Mouse (Mus musculus) hindbrain, postnatal 0 days (tissue): ENCODE results near the gene Cntnap1. TPM values are rescaled to one million over a fixed set of nuclear protein-coding genes. Genes with fewer than 3 reads are reported as not detected.

Source experiments
- ATAC-seq: fragments of 200-750 bp; cut with Nextera tagmentation; 2 replicates; pipeline ENCODE4 v1.8.0; 2017; ENCODE audit warnings: mild to moderate bottlenecking, moderate TSS enrichment, moderate library complexity
- DNase-seq: peaks from one replicate; pipeline ENCODE4 v3.0.0-alpha.2; 2015; ENCODE audit warnings: low spot score
- H3K27ac ChIP-seq: fragments of 300-500 bp; sonication (generic); 2 replicates; pipeline ENCODE4 v1.5.1; 2014; ENCODE audit warnings: mild to moderate bottlenecking
- H3K27me3 ChIP-seq: fragments of 300-500 bp; sonication (generic); 2 replicates; pipeline ENCODE4 v1.6.1; 2014; ENCODE audit warnings: low read length, mixed read lengths; ENCODE audit not compliant: insufficient read depth
- H3K36me3 ChIP-seq: fragments of 300-500 bp; sonication (generic); 2 replicates; pipeline ENCODE4 v1.6.1; 2014; ENCODE audit warnings: low read length, mixed read lengths; ENCODE audit not compliant: insufficient read depth
- H3K4me1 ChIP-seq: fragments of 300-500 bp; sonication (generic); 2 replicates; pipeline ENCODE4 v1.6.1; 2014; ENCODE audit warnings: antibody characterized with exemption, low read length, mixed read lengths; ENCODE audit not compliant: insufficient read depth
- H3K4me2 ChIP-seq: fragments of 300-500 bp; sonication (generic); 2 replicates; pipeline ENCODE4 v1.6.1; 2014; ENCODE audit warnings: low read depth, mild to moderate bottlenecking, low read length, moderate library complexity, mixed read lengths
- H3K4me3 ChIP-seq: fragments of 300-500 bp; sonication (generic); 2 replicates; pipeline ENCODE4 v1.5.1; 2014; ENCODE audit warnings: low read length
- H3K9ac ChIP-seq: fragments of 300-500 bp; sonication (generic); replicated peaks from 2 replicates; pipeline ENCODE4 v1.6.1; 2014; ENCODE audit warnings: mild to moderate bottlenecking, low read length, moderate library complexity, mixed read lengths
- H3K9me3 ChIP-seq: fragments of 300-500 bp; sonication (generic); 2 replicates; pipeline ENCODE4 v1.6.1; 2016; ENCODE audit warnings: low read length, mixed read lengths
- CTCF ChIP-seq: IDR thresholded peaks from 2 replicates; pipeline ENCODE4 v1.5.1; 2016; ENCODE audit warnings: antibody characterized with exemption, control low read depth, low read depth
- WGBS: fragments of 180-500 bp; shearing (Covaris S2); extraction: QIAGEN DNeasy Blood & Tissue Kit; methylation state at CpG from one replicate; pipeline ENCODE4 v1.1.7; 2014; 5-methylcytosine and 5-hydroxymethylcytosine counted together
- polyA plus RNA-seq: library from polyadenylated mRNA; unstranded; fragments of >200 nt; fragmentation: Nextera tagmentation; extraction: Ambion mirVana; gene quantifications from 2 replicates; pipeline ENCODE4 v1.2.1, GENCODE M21; 2015
- total RNA-seq: library from RNA; depleted of rRNA; stranded (reverse); fragments of >200 nt; gene quantifications from 2 replicates; pipeline ENCODE4 v1.2.3, GENCODE M21; 2014

The Cntnap1 gene
- total and polyA plus RNA-seq, 2 experiments from 2014 or later = 6.5 to 28.9 TPM

DNA sequence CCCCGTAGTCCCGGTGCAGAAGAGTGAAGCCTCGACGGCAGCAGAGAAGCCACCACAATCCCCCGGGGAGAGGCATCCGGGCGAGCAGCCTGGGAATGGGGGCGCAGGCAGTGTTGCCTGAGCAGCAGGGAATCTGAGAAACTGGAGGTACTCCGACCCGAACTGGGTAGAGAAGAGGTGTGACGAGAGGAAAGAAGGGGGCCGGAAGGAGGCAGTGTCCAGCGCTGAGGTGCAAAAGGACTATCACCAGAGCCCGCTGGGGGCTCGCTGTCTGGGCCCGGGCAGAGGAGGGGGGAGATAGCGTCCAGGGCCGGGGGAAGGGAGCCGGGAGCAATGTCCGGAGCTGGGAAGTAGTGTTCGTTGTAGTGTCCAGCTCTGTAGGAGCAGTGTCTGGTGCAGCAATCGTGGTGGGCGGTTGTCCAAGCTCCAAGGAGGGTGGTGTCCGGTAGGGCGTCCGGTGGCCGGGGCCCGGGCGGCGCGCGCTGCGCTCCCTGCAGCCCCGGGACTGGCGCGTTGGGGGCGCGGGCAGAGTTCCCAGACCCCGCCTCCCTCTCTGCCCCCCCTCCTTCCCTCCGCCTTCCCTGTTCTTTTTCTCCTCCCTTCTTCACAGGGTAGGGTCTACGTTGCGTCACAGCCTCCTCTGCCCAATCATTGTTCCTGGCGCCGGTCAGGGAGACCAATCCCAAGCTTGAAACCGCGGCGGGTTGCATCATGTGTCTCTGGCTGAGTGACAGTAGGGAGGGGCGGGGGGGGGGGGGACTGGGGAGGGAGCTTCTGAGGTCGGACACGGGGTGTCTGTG, 688 bp downstream of the Cntnap1 start, which contains the start of gene Plekhh3:
Gene Plekhh3 (minus strand): TSS at position 541 of the 800 bp plus-strand sequence.
- H3K4me2 ChIP-seq = peak within 1 kb of the TSS; percentile 89
- DNase-seq (peak; percentile 98), ATAC-seq (peak; percentile 96)
- TF ChIP-seq CTCF = peak; percentile 46
- peak within 1 kb of the TSS; percentile 83 for H3K27ac ChIP-seq
- peaks cover 34% of the 10 kb centered on the region for H3K4me1 ChIP-seq
- peak within 1 kb of the TSS; percentile 62 for H3K4me3 ChIP-seq
- H3K9me3 ChIP-seq = no peaks in the 10 kb centered on the region
- H3K9ac ChIP-seq = peak within 1 kb of the TSS; percentile 57
- peaks cover 4% of the 10 kb centered on the region; the same call in 1 of the 2 replicates for H3K36me3 ChIP-seq
- H3K27me3 ChIP-seq = peaks cover 20% of the 10 kb centered on the region; the same call in 1 of the 2 replicates
- WGBS = under 1% methylated on average over 46 of the region's 50 CpGs

DNA sequence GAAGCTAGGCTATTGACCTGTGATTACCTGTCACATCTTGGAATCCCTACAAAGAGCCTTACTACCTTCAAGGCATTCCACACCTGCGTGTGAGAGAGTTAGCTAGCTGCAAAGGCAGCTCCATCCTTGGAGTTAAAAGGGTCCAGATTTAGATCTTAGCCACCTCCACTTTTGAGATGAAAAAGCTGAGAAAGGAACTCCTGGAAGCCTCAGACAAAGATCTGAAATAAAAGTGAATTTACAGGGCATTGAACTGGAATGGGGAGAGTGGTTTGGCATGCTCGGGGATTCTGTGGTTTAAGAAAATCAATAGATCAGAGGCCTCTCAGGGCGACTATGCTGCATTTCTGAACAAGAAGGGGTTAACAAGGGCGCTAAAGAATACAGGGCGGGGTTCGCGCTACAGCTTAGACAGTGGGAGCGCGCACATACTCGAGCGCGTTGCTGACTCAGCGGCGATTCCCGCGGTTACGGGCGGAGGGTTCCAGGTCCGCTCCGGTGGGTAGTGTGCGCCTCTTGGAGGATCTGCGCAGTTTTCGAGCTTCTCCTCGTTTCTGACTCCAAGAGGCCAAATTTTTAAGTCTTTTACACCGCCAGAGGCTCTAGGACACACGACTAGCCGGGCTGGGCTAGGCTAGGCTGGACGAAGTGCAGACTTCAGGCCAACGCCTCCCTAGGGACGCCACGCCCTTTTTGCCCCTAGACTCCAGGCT, 1.6 kb downstream of the Cntnap1 start:
- H3K4me1 ChIP-seq = peaks cover 34% of the 10 kb centered on the region
- H3K9ac ChIP-seq = peak overlapping the region; percentile 51
- H3K36me3 ChIP-seq = peaks cover 4% of the 10 kb centered on the region; the same call in 1 of the 2 replicates
- H3K27ac ChIP-seq = peak overlapping the region; percentile 83
- 0 out of 2 replicates have a peak, but pooled peaks have one; percentile 1 for TF ChIP-seq CTCF
- no peaks in the 10 kb centered on the region for H3K9me3 ChIP-seq
- 0 out of 2 replicates have a peak, but pooled peaks cover 15% of the 10 kb centered on the region for H3K27me3 ChIP-seq
- peak overlapping the region; percentile 62 for H3K4me3 ChIP-seq
- peak overlapping the region; percentile 89 for H3K4me2 ChIP-seq
- WGBS = under 1% methylated on average over 31 of the region's 31 CpGs
- DNase-seq (peak; percentile 85), ATAC-seq (0 out of 2 replicates have a peak, but pooled peaks have one; percentile 0)

DNA sequence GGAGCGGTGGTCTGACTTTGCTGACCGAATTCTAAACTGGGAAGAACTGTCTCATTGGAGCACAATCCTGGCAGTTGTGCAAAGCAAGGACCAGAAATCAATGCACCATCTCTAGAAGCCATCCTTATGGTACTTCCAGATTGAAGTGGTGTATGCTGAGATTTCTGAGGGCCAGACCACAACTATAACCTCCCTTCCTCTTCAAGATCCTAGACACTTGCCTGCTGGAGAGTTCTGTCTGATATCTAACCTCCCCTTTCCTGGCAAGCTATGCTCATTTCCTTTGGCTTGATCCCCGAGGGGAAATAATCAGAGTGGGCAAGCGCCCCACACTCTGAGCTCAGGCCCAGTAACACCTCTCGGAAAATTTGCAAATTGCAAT, 2.1 kb downstream of the Cntnap1 start:
- peak overlapping the region; percentile 83 for H3K27ac ChIP-seq
- H3K36me3 ChIP-seq = peaks cover 3% of the 10 kb centered on the region; the same call in 1 of the 2 replicates
- H3K4me1 ChIP-seq = peaks cover 34% of the 10 kb centered on the region
- peak overlapping the region; percentile 62 for H3K4me3 ChIP-seq
- 13% methylated on average over 5 of the region's 5 CpGs for WGBS
- DNase-seq (no peak), ATAC-seq (no peak)
- 0 out of 2 replicates have a peak, but pooled peaks cover 11% of the 10 kb centered on the region for H3K27me3 ChIP-seq
- peak overlapping the region; percentile 51 for H3K9ac ChIP-seq
- H3K4me2 ChIP-seq = peak overlapping the region; percentile 89
- no peak for TF ChIP-seq CTCF
- no peaks in the 10 kb centered on the region for H3K9me3 ChIP-seq

DNA sequence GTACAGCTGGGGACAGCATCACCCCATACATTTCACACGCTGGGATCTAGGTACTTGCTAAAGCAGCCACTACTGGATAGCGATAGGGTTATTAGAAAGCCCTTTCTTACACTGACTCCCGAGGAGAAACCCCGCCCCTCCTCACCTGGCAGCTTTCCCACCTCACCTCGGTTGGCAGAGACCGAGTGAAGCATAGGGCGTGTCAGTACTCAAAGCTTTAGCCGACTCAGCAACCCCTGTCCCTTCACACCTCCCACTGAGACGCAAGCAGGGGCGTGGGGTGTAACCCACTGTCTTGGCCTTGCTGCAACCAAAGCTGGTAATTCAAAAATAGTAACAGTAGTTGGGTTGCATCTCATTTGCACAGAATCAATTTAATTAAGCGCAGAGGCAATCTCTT, 2.8 kb downstream of the Cntnap1 start:
- peak overlapping the region; percentile 25; the same call in 1 of the 2 replicates for H3K4me3 ChIP-seq
- no peak for ATAC-seq
- H3K9me3 ChIP-seq = no peaks in the 10 kb centered on the region
- peak overlapping the region; percentile 45; the same call in 1 of the 2 replicates for H3K9ac ChIP-seq
- H3K4me1 ChIP-seq = peaks cover 34% of the 10 kb centered on the region
- no peaks in the 10 kb centered on the region for H3K36me3 ChIP-seq
- DNase-seq = no peak
- 7% methylated on average over 11 of the region's 11 CpGs for WGBS
- H3K27me3 ChIP-seq = 0 out of 2 replicates have a peak, but pooled peaks cover 5% of the 10 kb centered on the region
- peak overlapping the region; percentile 75; the same call in 1 of the 2 replicates for H3K27ac ChIP-seq
- H3K4me2 ChIP-seq = peak overlapping the region; percentile 60
- TF ChIP-seq CTCF = no peak

DNA sequence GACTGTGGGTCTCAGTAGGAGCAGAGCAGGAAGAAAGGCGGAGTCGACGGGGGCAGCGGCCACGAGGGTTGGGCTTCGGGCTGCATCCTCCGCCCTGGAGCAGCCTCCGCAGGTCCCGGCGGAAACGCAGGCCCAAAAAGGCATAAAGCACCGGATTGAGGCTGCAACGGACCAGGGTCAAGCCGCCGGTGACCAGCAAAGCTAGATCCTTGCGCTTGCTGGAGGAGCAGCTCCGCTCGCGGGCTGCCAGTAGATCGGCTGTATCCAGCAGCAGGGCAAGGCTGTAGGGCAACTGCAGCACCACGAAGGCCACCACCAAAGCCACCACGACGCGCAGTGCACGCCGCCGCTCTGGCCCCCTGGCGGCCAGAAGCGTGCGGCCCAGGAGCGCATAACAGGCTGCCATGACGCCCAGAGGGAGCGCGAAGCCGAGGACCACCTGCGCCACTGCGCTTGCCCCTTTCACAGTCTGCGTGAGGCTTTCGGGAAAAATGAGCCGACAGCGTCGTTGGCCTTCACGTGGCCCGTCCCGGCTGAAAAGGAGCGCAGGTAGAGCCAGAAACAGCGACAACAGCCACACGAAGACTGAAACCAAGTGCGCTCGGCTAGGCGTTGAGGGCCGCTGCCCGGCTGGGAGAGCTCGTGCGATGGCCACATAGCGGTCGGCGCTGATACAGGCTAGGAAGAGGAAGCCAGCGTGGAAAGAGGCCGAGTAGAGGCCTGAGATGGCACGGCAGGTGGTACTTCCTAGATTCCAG, 3.5 kb downstream of the Cntnap1 start:
- peak; percentile 53 for ATAC-seq

DNA sequence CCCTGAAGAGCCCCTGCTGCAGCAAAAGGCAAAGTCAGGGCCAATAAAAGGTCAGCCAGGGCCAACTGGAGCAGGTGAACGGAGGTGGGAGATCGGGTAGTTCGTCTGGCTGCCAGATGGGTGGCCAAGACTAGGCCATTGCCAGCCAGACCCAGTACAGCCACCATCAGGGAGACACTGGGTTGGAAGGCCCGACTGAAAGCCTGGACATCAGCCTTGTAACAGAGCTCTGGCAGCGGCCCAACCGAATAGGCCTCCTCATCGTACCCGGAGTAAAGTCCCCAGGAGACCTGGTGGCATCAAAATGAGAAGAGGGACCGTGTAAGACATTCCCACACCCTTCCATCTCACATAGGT, 4.0 kb downstream of the Cntnap1 start:
- Histone ChIP-seq H3K36me3 (no peaks in the 10 kb centered on the region), H3K27me3 (no peaks in the 10 kb centered on the region), H3K9me3 (no peaks in the 10 kb centered on the region), H3K4me2 (peak overlapping the region; percentile 60), H3K4me1 (peaks cover 25% of the 10 kb centered on the region), H3K4me3 (peak overlapping the region; percentile 25), H3K27ac (peak overlapping the region; percentile 75), H3K9ac (peak overlapping the region; percentile 45)
- ATAC-seq = no peak
- no peak for TF ChIP-seq CTCF
- 30% methylated on average over 9 of the region's 9 CpGs for WGBS
- DNase-seq = no peak

More for the DNA sequence above, 3.5 kb downstream of the Cntnap1 start:
- Histone ChIP-seq H3K27me3 (no peaks in the 10 kb centered on the region), H3K4me3 (peak overlapping the region; percentile 25), H3K36me3 (no peaks in the 10 kb centered on the region), H3K9ac (peak overlapping the region; percentile 45), H3K4me2 (peak overlapping the region; percentile 60), H3K4me1 (peaks cover 31% of the 10 kb centered on the region), H3K27ac (peak overlapping the region; percentile 75), H3K9me3 (no peaks in the 10 kb centered on the region)
- TF ChIP-seq CTCF = peak; percentile 89
- 1% methylated on average over 61 of the region's 61 CpGs for WGBS
- peak; percentile 90 for DNase-seq
